Mouse (Mus musculus) gastrocnemius, postnatal 36 days (tissue): Measurements from ENCODE around the gene Tgfbi. TPM values are rescaled to one million over a fixed set of nuclear protein-coding genes. Genes with fewer than 3 reads are reported as not detected.

Experiments used
- DNase-seq, 2 experiments: peaks; one replicate each; pipeline ENCODE4 v3.0.0; 2022
- intact Hi-C: fragments of 180-260 bp; cut with DNase I; formaldehyde crosslinking; loops from one replicate; pipeline ENCODE4 v1.15.1; 2025
- total RNA-seq, 2 experiments: library from RNA; stranded (reverse); gene quantifications; 2 replicates each; pipeline ENCODE4 v1.2.3; 2021

The Tgfbi gene
- total RNA-seq, 2 experiments from 2014 or later: 14.1 to 17.1 TPM

- no peak for DNase-seq
- intact Hi-C loops: no loop called here
These were observed 22.0 kb downstream of the Tgfbi start for GRCm38 (mm10) chr13:56631332-56631731.

- intact Hi-C loops: no loop called here
- no peak for DNase-seq
These were observed 24.9 kb downstream of the Tgfbi start for GRCm38 (mm10) chr13:56634139-56634615.

GRCm38 (mm10) chr13:56634920-56635319, 25.6 kb downstream of the Tgfbi start:
- no peak for DNase-seq
- intact Hi-C loops: no loop called here

- intact Hi-C loops: no loop called here
- no peak for DNase-seq
These were observed 27.7 kb downstream of the Tgfbi start for GRCm38 (mm10) chr13:56637027-56637426.

GRCm38 (mm10) chr13:56641746-56642145, 32.4 kb downstream of the Tgfbi start:
- DNase-seq: no peak
- intact Hi-C loops: loop anchor here (5.0 kb wide), 2 partner anchors 64 to 164 kb away; no protein-coding TSS in a partner anchor

GRCm38 (mm10) chr13:56644031-56644430, 34.7 kb downstream of the Tgfbi start:
- DNase-seq: no peak
- intact Hi-C loops: loop anchor here (5.0 kb wide), 2 partner anchors 67 to 167 kb away; no protein-coding TSS in a partner anchor

- intact Hi-C loops: no loop called here
- no peak for DNase-seq
These were observed 36.4 kb downstream of the Tgfbi start for GRCm38 (mm10) chr13:56645744-56646143.

- intact Hi-C loops: no loop called here
These were observed 38.5 kb downstream of the Tgfbi start for GRCm38 (mm10) chr13:56647597-56648405.

GRCm38 (mm10) chr13:56650020-56650419, 40.7 kb downstream of the Tgfbi start:
- intact Hi-C loops: no loop called here
- no peak for DNase-seq

More at GRCm38 (mm10) chr13:56647597-56648405, 38.5 kb downstream of the Tgfbi start:
- DNase-seq: peak in 1 of 2 experiments; percentile 36

GRCm38 (mm10) chr13:56652381-56652780, 43.1 kb downstream of the Tgfbi start:
- intact Hi-C loops: no loop called here
- DNase-seq: no peak

GRCm38 (mm10) chr13:56654176-56654575, 44.9 kb downstream of the Tgfbi start:
- intact Hi-C loops: no loop called here

GRCm38 (mm10) chr13:56657946-56658512, 48.7 kb downstream of the Tgfbi start:
- intact Hi-C loops: loop anchor here (2.0 to 5.0 kb wide), 3 partner anchors 81 to 183 kb away; no protein-coding TSS in a partner anchor
- peak; percentile 70 to 75 for DNase-seq

More at GRCm38 (mm10) chr13:56654176-56654575, 44.9 kb downstream of the Tgfbi start:
- DNase-seq: no peak

- intact Hi-C loops: loop anchor here (5.0 kb wide), 2 partner anchors 82 to 102 kb away; no protein-coding TSS in a partner anchor
- no peak for DNase-seq
These were observed 49.6 kb downstream of the Tgfbi start for GRCm38 (mm10) chr13:56658931-56659330.

- intact Hi-C loops: loop anchor here (5.0 kb wide), 1 partner anchor 75 kb away; no protein-coding TSS in a partner anchor
- no peak for DNase-seq
These were observed 52.7 kb downstream of the Tgfbi start for GRCm38 (mm10) chr13:56661914-56662621.

- DNase-seq: no peak
- intact Hi-C loops: loop anchor here (5.0 kb wide), 1 partner anchor 73 kb away; no protein-coding TSS in a partner anchor
These were observed 55.2 kb downstream of the Tgfbi start for GRCm38 (mm10) chr13:56664256-56665170.

GRCm38 (mm10) chr13:56671206-56671605, 61.9 kb downstream of the Tgfbi start:
- intact Hi-C loops: no loop called here
- DNase-seq: no peak

GRCm38 (mm10) chr13:56677731-56678130, 68.4 kb downstream of the Tgfbi start:
- intact Hi-C loops: no loop called here
- DNase-seq: no peak

GRCm38 (mm10) chr13:56678188-56678787, 69.0 kb downstream of the Tgfbi start:
- no peak for DNase-seq
- intact Hi-C loops: no loop called here

GRCm38 (mm10) chr13:56678826-56679504, 69.6 kb downstream of the Tgfbi start:
- intact Hi-C loops: no loop called here
- no peak for DNase-seq
